ENCODE assay signal across 21 mouse cellular contexts in genomic region chr16:5137006-5137540, GRCm38 (mm10). TPM values are rescaled to one million over a fixed set of nuclear protein-coding genes. Genes with fewer than 3 reads are reported as not detected.
DNase-seq lines count a peak whose midpoint lies in the region; ATAC-seq and TF ChIP-seq lines count a peak whose summit lies in the region.
"Had no signal": no experiment of that assay in that cellular context is flagged by ENCODE, and none has a peak within 500 bp of the region (broad histone marks: within the 10 kb centered on the region; RNA-seq: fewer than 3 reads in every experiment).

No protein-coding gene starts in this region.

- peak overlapping the region; percentile 21 for H3K27ac ChIP-seq in heart, embryonic 16.5 days (ENCODE audit: low read length)
- H3K27ac ChIP-seq: forebrain, embryonic 10.5 days; kidney, postnatal 0 days had no signal

- intact Hi-C loops in heart, postnatal 36 days (cut with DNase I) = no loop called here

- H3K9me3 ChIP-seq in heart, embryonic 16.5 days (replicated peaks; ENCODE audit: control insufficient read depth, low read length) = no peaks in the 10 kb centered on the region
- H3K9me3 ChIP-seq: embryonic facial prominence, embryonic 13.5 days; forebrain, embryonic 10.5 days; hindbrain, embryonic 10.5 days; megakaryocyte, embryonic 14.5 days had no signal

- WGBS in heart, embryonic 16.5 days = 69% methylated on average over 12 of the region's 12 CpGs

- TF ChIP-seq CTCF in C2C12 (IDR thresholded peaks at IDR 0.05; ENCODE audit: control insufficient read depth, insufficient read depth, insufficient read length) = no peak

- no peak overlapping the region for H3K4me2 ChIP-seq in heart, embryonic 16.5 days (ENCODE audit: low read depth, low read length)
- peak overlapping the region; percentile 61 for H3K4me2 ChIP-seq in myocyte (ENCODE audit: low read depth)
- H3K4me2 ChIP-seq: embryonic facial prominence, embryonic 13.5 days had no signal

- no peak for TF ChIP-seq POLR2A in myocyte (IDR thresholded peaks at IDR 0.05; ENCODE audit: insufficient read length, low read depth)

- H3K36me3 ChIP-seq in heart, embryonic 16.5 days (ENCODE audit: control insufficient read depth, insufficient read depth) = no peaks in the 10 kb centered on the region
- H3K36me3 ChIP-seq in C2C12 (ENCODE audit: control insufficient read depth, insufficient read depth) (no peaks in the 10 kb centered on the region), myocyte (ENCODE audit: control insufficient read depth, insufficient read depth) (no peaks in the 10 kb centered on the region)
- H3K36me3 ChIP-seq: embryonic facial prominence, embryonic 13.5 days; forebrain, embryonic 10.5 days; hindbrain, embryonic 10.5 days had no signal

- H3K79me3 ChIP-seq in C2C12 (ENCODE audit: low read depth) = no peaks in the 10 kb centered on the region

- H3K79me2 ChIP-seq in C2C12 (ENCODE audit: control insufficient read depth, insufficient read depth) (no peaks in the 10 kb centered on the region), myocyte (ENCODE audit: control insufficient read depth, insufficient read depth) (no peaks in the 10 kb centered on the region)

- H3K4me3 ChIP-seq in heart, embryonic 16.5 days (ENCODE audit: low read length) = no peak overlapping the region
- no peak overlapping the region for H3K4me3 ChIP-seq in C2C12 (ENCODE audit: insufficient read depth, poor library complexity, severe bottlenecking)
- H3K4me3 ChIP-seq in myocyte = no peak overlapping the region
- H3K4me3 ChIP-seq: embryonic facial prominence, embryonic 13.5 days; forebrain, embryonic 10.5 days; hindbrain, embryonic 10.5 days; layer of hippocampus, adult 2 months; megakaryocyte, embryonic 14.5 days had no signal

- peaks cover 38% of the 10 kb centered on the region for H3K4me1 ChIP-seq in heart, embryonic 16.5 days (ENCODE audit: control insufficient read depth, insufficient read depth, low read length)

- no peak for ATAC-seq in heart, embryonic 16.5 days (replicated peaks; ENCODE audit: extremely low read depth, insufficient read depth, low FRiP score)
- ATAC-seq: CD4-positive, CD25-positive, alpha-beta regulatory T cell, adult 4 months; forebrain, postnatal 0 days had no signal

- DNase-seq in heart, postnatal 36 days = no peak
- peak; percentile 81 for DNase-seq in 3134 (ENCODE audit: extremely low read depth, insufficient read length, low spot score)
- DNase-seq in frontal cortex, postnatal 10 days (ENCODE audit: low spot score in 2 of 2) = no peak
- no peak for DNase-seq in layer of hippocampus, adult 18-20 months (ENCODE audit: low spot score in 2 of 2)
- DNase-seq: cerebellum, adult 11 months; forebrain, postnatal 0 days; layer of hippocampus, postnatal 36 days; midbrain, embryonic 14.5 days; right cerebral cortex, postnatal 14 days; spleen, adult 18-20 months had no signal

- H3K9ac ChIP-seq in heart, embryonic 16.5 days (ENCODE audit: low read length) = no peak overlapping the region
- H3K9ac ChIP-seq: embryonic facial prominence, embryonic 13.5 days; forebrain, postnatal 0 days had no signal

- H3ac ChIP-seq in C2C12 (ENCODE audit: control insufficient read depth, insufficient read length, low read depth) (no peak overlapping the region), myocyte (ENCODE audit: control insufficient read depth, insufficient read length) (no peak overlapping the region)

- peaks cover 10% of the 10 kb centered on the region for H3K27me3 ChIP-seq in heart, embryonic 16.5 days (ENCODE audit: control insufficient read depth, insufficient read depth, low read length)
- H3K27me3 ChIP-seq in C2C12 (ENCODE audit: control insufficient read depth, insufficient read depth, insufficient read length) (peaks cover 7% of the 10 kb centered on the region), myocyte (ENCODE audit: control insufficient read depth, insufficient read depth, insufficient read length) (peaks cover 10% of the 10 kb centered on the region)

TF ChIP-seq in C2C12, 6 proteins besides CTCF, POLR2A, EP300 and RAD21:
- TF ChIP-seq MAX (IDR thresholded peaks at IDR 0.05) (peak; percentile 9), USF1 (IDR thresholded peaks at IDR 0.05; ENCODE audit: low read depth) (no peak)
TF ChIP-seq in C2C12: peak in this region for 1.

TF ChIP-seq in myocyte, 11 proteins besides CTCF, POLR2A, EP300 and RAD21:
- TF ChIP-seq MYOD1 (IDR thresholded peaks at IDR 0.05; ENCODE audit: control insufficient read depth in 1 of 3, insufficient read length in 2 of 3, low read depth in 2 of 3) (peak in 1 of 3 experiments; percentile 12), REST (IDR thresholded peaks at IDR 0.05; ENCODE audit: insufficient read depth, insufficient read length) (no peak), MYOG (IDR thresholded peaks at IDR 0.05; ENCODE audit: control insufficient read depth in 1 of 3, insufficient read depth in 1 of 3, insufficient read length in 2 of 3, low read depth in 2 of 3) (no peak)

RNA-seq across cellular contexts. Expression of gene Ppl, which starts 4.9 kb away (rescaled TPM):
- 1.9 and 2.3 TPM in 2 replicates for polyA plus RNA-seq in heart, embryonic 16.5 days (2015; fragmentation: Nextera tagmentation; extraction: Ambion mirVana)
- total RNA-seq in heart, postnatal 36 days (2021) = 1 to 10 TPM; 4.9 to 6.7 TPM
- polyA plus RNA-seq in C2C12 (2012; fragmentation: generic; extraction: Trizol) (0.08 TPM), myocyte (2012; fragmentation: generic; extraction: Trizol) (0.02 TPM)
- total RNA-seq in layer of hippocampus, adult 18-20 months (2021) = 1 to 10 TPM; 3.3 to 4.1 TPM
- total RNA-seq: granulocyte monocyte progenitor cell, adult 5-6 weeks had no signal

RNA-seq across cellular contexts. Expression of gene Sec14l5, which starts 9.8 kb away (rescaled TPM):
- polyA plus RNA-seq in heart, embryonic 16.5 days (2015; fragmentation: Nextera tagmentation; extraction: Ambion mirVana) = 0.08 and 0.14 TPM in 2 replicates
- total RNA-seq in heart, postnatal 36 days (2021) = under 1 TPM; 0.51 to 0.78 TPM
- polyA plus RNA-seq in C2C12 (2012; fragmentation: generic; extraction: Trizol) (0.01 TPM), myocyte (2012; fragmentation: generic; extraction: Trizol) (0.05 TPM)
- total RNA-seq in layer of hippocampus, adult 18-20 months (2021) = 10 to 100 TPM in 1 of 2 experiments, 1 to 10 TPM in 1; 7.3 to 10.6 TPM
- total RNA-seq: granulocyte monocyte progenitor cell, adult 5-6 weeks had no signal
- polyA plus RNA-seq: CD4-positive, CD25-positive, alpha-beta regulatory T cell, adult 4 months; kidney, postnatal 0 days had no signal
